Mouse (Mus musculus): Measurements from ENCODE around the gene Cpm. TPM values are rescaled to one million over a fixed set of nuclear protein-coding genes. Genes with fewer than 3 reads are reported as not detected.

Gene Cpm
- polyA plus RNA-seq, 1 experiment from 2014 or later, result 31.2 TPM

DNA sequence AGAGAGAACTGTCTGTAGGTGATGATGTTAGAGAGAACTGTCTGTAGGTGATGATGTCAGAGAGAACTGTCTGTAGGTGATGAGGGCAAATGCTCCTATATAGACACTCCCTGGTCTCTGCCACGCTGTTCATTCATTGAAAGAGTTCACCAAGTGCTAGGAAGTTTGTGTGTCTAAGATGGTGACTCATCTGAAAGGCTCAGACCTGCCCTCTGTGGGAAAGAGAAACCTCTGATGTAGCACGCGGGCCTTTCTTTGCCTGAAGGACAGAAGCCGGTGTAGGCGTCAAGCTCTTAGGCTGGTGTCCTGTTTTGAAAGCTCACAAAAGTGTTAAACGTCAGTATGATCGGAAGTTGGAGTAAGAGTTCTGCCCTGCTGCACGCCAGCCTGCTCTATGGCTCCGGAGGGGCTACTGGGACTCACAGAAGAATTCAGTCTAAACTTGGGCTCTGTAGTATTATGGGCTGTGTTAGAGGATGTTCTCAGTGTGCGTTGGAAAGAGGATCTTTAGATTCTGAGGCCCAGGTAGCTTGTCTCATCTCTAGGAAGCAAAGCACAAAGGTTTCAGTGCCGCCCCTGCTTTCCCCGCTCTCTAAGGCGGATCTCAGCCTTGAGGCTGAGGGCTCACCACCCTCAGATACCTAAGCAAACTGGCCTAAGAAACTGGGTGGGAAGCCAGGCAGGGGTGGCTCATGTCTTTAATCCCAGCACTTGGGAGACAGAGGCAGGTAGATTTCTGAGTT is 48.4 kb downstream of the Cpm start:
- ATAC-seq (ENCODE audit: low FRiP score, low TSS enrichment), result no peak
- Histone ChIP-seq H3K27me3 (ENCODE audit: insufficient read depth, low read length) (no peaks in the 10 kb centered on the region), H3K4me2 (replicated peaks; ENCODE audit: low read depth, low read length) (no peak overlapping the region), H3K27ac (ENCODE audit: low read length) (no peak overlapping the region), H3K9me3 (ENCODE audit: low read length) (no peaks in the 10 kb centered on the region), H3K4me3 (ENCODE audit: low read length) (no peak overlapping the region), H3K4me1 (ENCODE audit: insufficient read depth, low read length) (0 out of 2 replicates have a peak, but pooled peaks cover 8% of the 10 kb centered on the region), H3K9ac (replicated peaks; ENCODE audit: low read length) (no peak overlapping the region), H3K36me3 (ENCODE audit: insufficient read depth, low read length) (no peaks in the 10 kb centered on the region)
- WGBS, result 76% methylated on average over 13 of the region's 13 CpGs

DNA sequence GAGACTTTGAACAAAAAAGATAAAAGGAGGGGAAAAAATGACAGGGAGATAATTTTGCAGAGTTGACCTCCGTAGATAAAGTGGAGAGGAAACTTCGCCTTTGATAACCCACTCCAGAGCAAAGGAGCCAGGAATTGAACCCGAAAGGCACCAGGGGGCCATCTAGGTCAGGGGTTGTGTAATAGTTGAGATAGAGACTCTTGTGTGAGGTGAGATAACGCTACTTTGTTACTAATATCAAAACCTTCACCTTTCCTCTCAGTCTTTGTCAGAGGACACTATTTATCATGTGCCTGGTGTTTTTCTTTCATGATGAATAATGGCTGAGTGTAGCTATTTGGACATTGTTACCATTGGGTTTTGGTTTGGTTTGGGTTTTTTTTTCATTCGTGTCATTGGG is 49.1 kb downstream of the Cpm start:
- Histone ChIP-seq H3K36me3 (ENCODE audit: insufficient read depth, low read length) (no peaks in the 10 kb centered on the region), H3K27me3 (ENCODE audit: insufficient read depth, low read length) (no peaks in the 10 kb centered on the region), H3K4me1 (ENCODE audit: insufficient read depth, low read length) (0 out of 2 replicates have a peak, but pooled peaks cover 8% of the 10 kb centered on the region), H3K27ac (ENCODE audit: low read length) (no peak overlapping the region), H3K9me3 (ENCODE audit: low read length) (no peaks in the 10 kb centered on the region), H3K4me2 (replicated peaks; ENCODE audit: low read depth, low read length) (no peak overlapping the region), H3K4me3 (ENCODE audit: low read length) (no peak overlapping the region), H3K9ac (replicated peaks; ENCODE audit: low read length) (no peak overlapping the region)
- 79% methylated on average over 5 of the region's 5 CpGs for WGBS
- ATAC-seq (ENCODE audit: low FRiP score, low TSS enrichment), result no peak

DNA sequence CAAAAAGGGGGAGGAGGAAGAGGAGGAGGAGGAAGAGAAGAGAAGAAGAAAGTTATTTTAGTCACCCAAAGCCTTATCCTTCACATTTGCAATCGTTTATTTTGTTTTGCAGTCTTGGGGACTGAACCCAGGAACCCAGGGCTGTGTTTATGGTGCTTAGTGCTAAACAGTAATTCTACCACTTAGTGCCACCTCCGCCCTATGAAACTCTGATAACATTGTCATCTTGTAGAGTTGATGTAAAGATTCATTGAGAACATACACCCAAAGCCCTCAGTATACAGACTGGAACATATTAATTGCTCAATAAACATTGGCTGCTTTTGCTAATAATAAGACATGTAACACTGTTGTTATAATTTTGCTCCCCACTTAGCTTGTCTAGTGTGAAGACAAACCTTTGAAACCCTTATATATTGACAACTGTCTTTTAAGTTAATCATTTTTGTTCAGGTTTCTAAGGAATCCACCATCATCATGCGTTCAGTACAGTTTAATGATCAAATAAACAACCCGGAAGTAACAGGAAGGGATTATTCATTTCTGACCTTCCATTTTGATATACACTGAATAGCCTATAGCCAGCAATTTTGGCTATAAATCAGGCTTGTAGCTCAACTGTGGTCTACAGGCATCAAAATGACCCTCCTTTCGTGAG is 49.9 kb downstream of the Cpm start:
- Histone ChIP-seq H3K4me2 (replicated peaks; ENCODE audit: low read depth, low read length) (no peak overlapping the region), H3K36me3 (ENCODE audit: insufficient read depth, low read length) (no peaks in the 10 kb centered on the region), H3K4me1 (ENCODE audit: insufficient read depth, low read length) (0 out of 2 replicates have a peak, but pooled peaks cover 8% of the 10 kb centered on the region), H3K4me3 (ENCODE audit: low read length) (no peak overlapping the region), H3K9me3 (ENCODE audit: low read length) (no peaks in the 10 kb centered on the region), H3K27me3 (ENCODE audit: insufficient read depth, low read length) (no peaks in the 10 kb centered on the region), H3K9ac (replicated peaks; ENCODE audit: low read length) (no peak overlapping the region), H3K27ac (ENCODE audit: low read length) (no peak overlapping the region)
- WGBS, result 78% methylated on average over 5 of the region's 5 CpGs
- no peak for ATAC-seq (ENCODE audit: low FRiP score, low TSS enrichment)

DNA sequence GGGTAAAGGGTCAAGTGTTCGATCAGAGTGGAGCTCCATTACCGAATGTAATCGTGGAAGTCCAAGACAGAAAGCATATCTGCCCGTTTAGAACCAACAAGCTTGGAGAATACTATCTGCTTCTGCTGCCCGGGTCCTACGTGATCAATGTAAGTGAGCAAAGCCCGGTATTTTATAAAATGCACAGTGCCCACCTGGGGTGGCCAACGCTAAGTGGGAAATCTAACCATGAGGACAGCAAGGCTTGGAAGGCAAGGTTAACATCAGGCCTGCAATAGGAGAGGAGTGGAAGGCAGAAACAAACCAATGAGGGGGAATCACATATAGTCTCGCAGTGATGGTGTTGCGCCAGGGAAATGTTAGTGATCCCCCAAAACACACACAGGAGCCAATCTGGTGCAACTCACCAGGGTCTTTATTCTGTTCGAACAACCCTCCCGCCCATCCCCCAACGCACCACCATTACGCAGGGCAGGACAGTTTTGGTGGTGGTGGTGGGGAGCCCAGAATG is 50.7 kb downstream of the Cpm start:
- H3K27ac ChIP-seq (ENCODE audit: low read length), result no peak overlapping the region
- H3K27me3 ChIP-seq (ENCODE audit: insufficient read depth, low read length), result no peaks in the 10 kb centered on the region
- ATAC-seq (ENCODE audit: low FRiP score, low TSS enrichment), result no peak
- H3K36me3 ChIP-seq (ENCODE audit: insufficient read depth, low read length), result no peaks in the 10 kb centered on the region
- H3K4me2 ChIP-seq (replicated peaks; ENCODE audit: low read depth, low read length), result no peak overlapping the region
- no peak overlapping the region for H3K4me3 ChIP-seq (ENCODE audit: low read length)
- 90% methylated on average over 14 of the region's 14 CpGs for WGBS
- no peak overlapping the region for H3K9ac ChIP-seq (replicated peaks; ENCODE audit: low read length)
- 0 out of 2 replicates have a peak, but pooled peaks cover 8% of the 10 kb centered on the region for H3K4me1 ChIP-seq (ENCODE audit: insufficient read depth, low read length)
- no peaks in the 10 kb centered on the region for H3K9me3 ChIP-seq (ENCODE audit: low read length)

DNA sequence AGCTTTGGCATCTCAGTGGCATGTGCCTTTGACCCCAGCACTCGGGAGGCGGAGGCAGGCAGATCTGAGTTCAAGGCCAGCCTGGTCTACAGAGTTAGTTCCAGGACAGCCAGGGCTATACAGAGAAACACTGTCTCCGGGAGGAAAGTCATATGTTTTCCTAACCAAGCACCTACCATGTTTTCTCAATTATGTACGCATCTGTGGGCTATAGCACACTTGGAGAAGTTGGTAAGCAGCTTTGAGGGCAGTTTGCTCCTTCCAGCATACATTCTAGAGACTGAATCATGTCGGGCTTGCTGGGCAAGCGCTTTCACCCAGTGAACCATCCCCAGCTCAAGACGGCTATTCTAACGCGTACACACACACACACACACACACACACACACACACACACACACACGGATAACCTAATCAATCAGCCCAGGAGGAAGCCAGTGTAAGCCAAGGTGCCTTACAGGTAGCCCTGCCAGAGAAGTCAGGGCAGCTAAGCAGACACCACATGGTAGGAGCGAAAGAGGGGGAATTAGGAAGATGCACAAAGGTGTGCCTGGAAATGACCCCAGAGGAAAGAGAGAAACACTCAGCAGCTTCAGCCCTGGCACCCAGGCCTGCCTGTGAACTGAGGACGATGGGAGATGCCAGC is 51.7 kb downstream of the Cpm start:
- 92% methylated on average over 12 of the region's 12 CpGs for WGBS

DNA sequence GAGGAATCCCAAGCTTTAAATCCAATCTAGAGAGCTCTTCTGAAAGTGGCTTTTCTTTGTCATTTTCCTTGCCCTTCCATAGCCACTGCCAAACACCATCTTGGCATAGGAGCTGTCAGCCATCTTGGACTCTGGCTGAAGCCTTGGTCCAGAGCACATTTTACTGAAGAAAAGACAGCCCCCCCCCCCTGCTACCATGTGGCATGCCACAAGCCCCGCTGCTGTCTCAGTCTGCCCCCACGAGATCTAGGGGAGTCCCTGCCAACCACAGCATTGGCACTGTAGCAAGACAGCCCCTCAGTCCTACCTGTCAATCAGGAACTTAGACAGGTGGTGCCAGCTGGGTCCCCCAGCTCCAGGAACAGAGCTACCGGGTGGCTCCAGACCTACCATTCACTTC is 52.2 kb downstream of the Cpm start:
- no peaks in the 10 kb centered on the region for H3K27me3 ChIP-seq (ENCODE audit: insufficient read depth, low read length)
- H3K4me2 ChIP-seq (replicated peaks; ENCODE audit: low read depth, low read length), result no peak overlapping the region
- H3K36me3 ChIP-seq (ENCODE audit: insufficient read depth, low read length), result no peaks in the 10 kb centered on the region
- ATAC-seq (ENCODE audit: low FRiP score, low TSS enrichment), result peak; percentile 27; the same call in 1 of the 2 replicates
- H3K4me3 ChIP-seq (ENCODE audit: low read length), result no peak overlapping the region
- H3K9me3 ChIP-seq (ENCODE audit: low read length), result no peaks in the 10 kb centered on the region
- H3K27ac ChIP-seq (ENCODE audit: low read length), result no peak overlapping the region
- H3K4me1 ChIP-seq (ENCODE audit: insufficient read depth, low read length), result no peaks in the 10 kb centered on the region
- no peak overlapping the region for H3K9ac ChIP-seq (replicated peaks; ENCODE audit: low read length)
- WGBS, result 80% methylated on average over 3 of the region's 3 CpGs

More for the DNA sequence above, 51.7 kb downstream of the Cpm start:
- no peaks in the 10 kb centered on the region for H3K27me3 ChIP-seq (ENCODE audit: insufficient read depth, low read length)
- no peaks in the 10 kb centered on the region for H3K36me3 ChIP-seq (ENCODE audit: insufficient read depth, low read length)
- H3K4me3 ChIP-seq (ENCODE audit: low read length), result no peak overlapping the region
- H3K4me2 ChIP-seq (replicated peaks; ENCODE audit: low read depth, low read length), result no peak overlapping the region
- ATAC-seq (ENCODE audit: low FRiP score, low TSS enrichment), result no peak
- H3K9ac ChIP-seq (replicated peaks; ENCODE audit: low read length), result no peak overlapping the region
- 0 out of 2 replicates have a peak, but pooled peaks cover 2% of the 10 kb centered on the region for H3K4me1 ChIP-seq (ENCODE audit: insufficient read depth, low read length)
- H3K27ac ChIP-seq (ENCODE audit: low read length), result no peak overlapping the region
- H3K9me3 ChIP-seq (ENCODE audit: low read length), result no peaks in the 10 kb centered on the region

DNA sequence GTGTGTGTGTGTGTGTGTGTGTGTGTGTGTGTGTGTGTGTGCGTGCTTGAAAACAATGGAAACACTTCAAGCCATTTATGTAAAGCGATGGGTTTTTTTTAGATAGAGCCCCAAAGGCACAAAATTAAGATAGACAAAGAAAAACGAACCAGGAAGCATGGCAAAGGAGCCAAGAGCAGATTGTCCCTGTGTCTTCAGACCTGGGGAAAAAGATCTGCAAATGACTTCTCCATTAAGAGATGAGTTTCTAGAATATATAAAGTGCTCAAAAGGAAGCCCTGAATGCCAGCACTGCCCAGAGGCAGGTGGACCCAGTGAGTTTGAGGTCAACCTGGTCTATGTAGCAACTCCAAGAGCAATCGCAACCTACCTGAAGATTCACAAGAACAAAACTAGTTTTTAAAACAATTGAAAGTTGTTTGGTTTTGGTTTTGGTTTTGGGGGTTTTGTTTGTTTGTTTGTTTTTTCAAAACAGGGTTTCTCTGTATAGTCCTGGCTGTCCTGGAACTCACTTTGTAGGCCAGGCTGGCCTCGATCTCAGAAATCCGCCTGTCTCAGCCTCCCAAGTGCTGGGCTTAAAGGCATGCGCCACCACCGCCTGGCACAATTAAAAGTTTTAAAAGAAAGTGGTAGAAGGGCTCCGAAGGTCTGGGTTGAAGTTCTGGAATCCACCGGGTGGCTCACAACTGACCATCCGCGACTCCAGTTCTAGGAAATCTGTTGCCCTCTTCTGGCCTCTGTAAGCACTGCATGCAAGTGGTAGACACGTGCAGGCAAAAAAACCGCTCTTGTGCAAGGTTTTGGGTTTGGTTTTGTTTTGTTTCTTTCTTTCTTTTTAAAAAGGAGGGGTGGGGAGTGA is 52.9 kb downstream of the Cpm start:
- H3K9me3 ChIP-seq (ENCODE audit: low read length), result no peaks in the 10 kb centered on the region
- no peaks in the 10 kb centered on the region for H3K36me3 ChIP-seq (ENCODE audit: insufficient read depth, low read length)
- no peak overlapping the region for H3K9ac ChIP-seq (replicated peaks; ENCODE audit: low read length)
- H3K27ac ChIP-seq (ENCODE audit: low read length), result no peak overlapping the region
- H3K27me3 ChIP-seq (ENCODE audit: insufficient read depth, low read length), result no peaks in the 10 kb centered on the region
- H3K4me2 ChIP-seq (replicated peaks; ENCODE audit: low read depth, low read length), result no peak overlapping the region
- ATAC-seq (ENCODE audit: low FRiP score, low TSS enrichment), result no peak
- H3K4me1 ChIP-seq (ENCODE audit: insufficient read depth, low read length), result no peaks in the 10 kb centered on the region
- H3K4me3 ChIP-seq (ENCODE audit: low read length), result no peak overlapping the region
- 73% methylated on average over 14 of the region's 14 CpGs for WGBS

DNA sequence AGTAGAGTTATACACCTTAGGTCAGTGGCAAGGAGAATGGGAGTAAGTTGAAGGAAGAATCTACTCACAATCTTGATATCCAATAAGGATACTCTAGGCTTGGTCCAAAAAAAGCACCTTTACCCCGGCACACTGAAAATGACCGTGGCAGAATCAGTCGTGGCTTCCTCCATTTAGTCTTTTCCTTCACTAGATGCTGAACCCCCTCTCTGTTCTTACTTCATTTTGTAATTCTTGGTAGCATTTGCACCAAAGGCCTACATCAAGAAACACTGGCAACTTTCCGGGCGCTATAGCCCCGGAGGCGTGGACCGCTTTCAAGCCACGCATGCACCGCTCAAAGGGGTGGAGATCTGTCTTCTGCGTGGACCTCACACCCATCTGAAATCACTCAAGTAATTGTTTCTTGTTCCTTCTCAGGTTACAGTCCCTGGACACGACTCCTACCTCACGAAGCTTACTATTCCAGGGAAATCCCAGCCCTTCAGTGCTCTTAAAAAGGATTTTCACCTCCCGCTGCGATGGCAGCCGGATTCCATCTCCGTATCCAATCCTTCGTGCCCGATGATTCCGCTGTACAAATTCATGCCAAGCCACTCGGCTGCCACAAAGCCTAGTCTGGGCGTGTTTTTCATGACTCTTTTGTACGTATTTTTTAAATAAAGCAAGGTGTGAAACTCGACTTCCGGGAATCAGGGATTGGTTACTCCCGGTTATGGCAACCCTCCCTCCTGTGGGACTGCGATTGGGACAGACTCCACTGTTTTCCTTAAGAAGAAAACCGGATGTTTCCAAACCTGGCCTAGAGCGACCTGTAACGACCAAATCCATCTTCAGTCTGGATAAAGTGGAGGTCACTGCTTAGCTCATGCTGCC is 53.8 kb downstream of the Cpm start:
- Histone ChIP-seq H3K27ac (ENCODE audit: low read length) (no peak overlapping the region), H3K27me3 (ENCODE audit: insufficient read depth, low read length) (no peaks in the 10 kb centered on the region), H3K4me3 (ENCODE audit: low read length) (no peak overlapping the region), H3K9me3 (ENCODE audit: low read length) (no peaks in the 10 kb centered on the region), H3K4me2 (replicated peaks; ENCODE audit: low read depth, low read length) (no peak overlapping the region), H3K36me3 (ENCODE audit: insufficient read depth, low read length) (no peaks in the 10 kb centered on the region), H3K9ac (replicated peaks; ENCODE audit: low read length) (no peak overlapping the region), H3K4me1 (ENCODE audit: insufficient read depth, low read length) (no peaks in the 10 kb centered on the region)
- WGBS, result 80% methylated on average over 30 of the region's 30 CpGs
- ATAC-seq (ENCODE audit: low FRiP score, low TSS enrichment), result no peak

DNA sequence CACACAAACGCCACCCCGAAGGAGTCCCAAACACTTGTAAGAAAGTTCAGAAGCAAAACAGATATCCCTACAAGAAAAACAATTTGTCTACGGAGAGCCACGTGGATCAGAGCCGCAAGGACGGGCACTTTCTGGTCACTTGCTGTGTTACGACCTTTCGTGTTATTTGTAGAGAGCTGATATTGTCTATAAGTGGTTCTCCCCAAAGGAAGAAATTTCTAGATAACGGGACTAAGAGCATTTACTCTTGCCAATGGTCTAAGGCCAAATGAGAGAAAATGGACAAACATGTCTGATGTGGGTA is 54.4 kb downstream of the Cpm start:
- H3K27me3 ChIP-seq (ENCODE audit: insufficient read depth, low read length), result no peaks in the 10 kb centered on the region
- H3K9me3 ChIP-seq (ENCODE audit: low read length), result no peaks in the 10 kb centered on the region
- H3K27ac ChIP-seq (ENCODE audit: low read length), result no peak overlapping the region
- no peak for ATAC-seq (ENCODE audit: low FRiP score, low TSS enrichment)
- no peak overlapping the region for H3K4me2 ChIP-seq (replicated peaks; ENCODE audit: low read depth, low read length)
- H3K36me3 ChIP-seq (ENCODE audit: insufficient read depth, low read length), result 0 out of 2 replicates have a peak, but pooled peaks cover 2% of the 10 kb centered on the region
- no peak overlapping the region for H3K4me3 ChIP-seq (ENCODE audit: low read length)
- H3K4me1 ChIP-seq (ENCODE audit: insufficient read depth, low read length), result no peaks in the 10 kb centered on the region
- no peak overlapping the region for H3K9ac ChIP-seq (replicated peaks; ENCODE audit: low read length)
- WGBS, result 86% methylated on average over 9 of the region's 9 CpGs

All from kidney, embryonic 16.5 days (tissue).